Mouse (Mus musculus) midbrain, embryonic 15.5 days (tissue): ENCODE data around the gene Lrpap1. TPM values are rescaled to one million over a fixed set of nuclear protein-coding genes. Genes with fewer than 3 reads are reported as not detected.

Experiments
- ATAC-seq: fragments of 200-750 bp; cut with Nextera tagmentation; replicated peaks from 2 replicates; pipeline ENCODE4 v1.8.0; 2017; ENCODE audit warnings: moderate TSS enrichment
- H3K27ac ChIP-seq: fragments of 300-500 bp; sonication (generic); 2 replicates; pipeline ENCODE4 v1.5.1; 2015; ENCODE audit warnings: mild to moderate bottlenecking, inconsistent platforms
- H3K27me3 ChIP-seq: fragments of 300-500 bp; sonication (generic); replicated peaks from 2 replicates; pipeline ENCODE4 v1.6.1; 2015; ENCODE audit warnings: inconsistent platforms
- H3K36me3 ChIP-seq: fragments of 300-500 bp; sonication (generic); replicated peaks from 2 replicates; pipeline ENCODE4 v1.6.1; 2015; ENCODE audit warnings: inconsistent platforms
- H3K4me1 ChIP-seq: fragments of 300-500 bp; sonication (generic); 2 replicates; pipeline ENCODE4 v1.6.1; 2015; ENCODE audit warnings: inconsistent platforms
- H3K4me2 ChIP-seq: fragments of 300-500 bp; sonication (generic); 2 replicates; pipeline ENCODE4 v1.6.1; 2015; ENCODE audit warnings: inconsistent platforms, mild to moderate bottlenecking, moderate library complexity
- H3K4me3 ChIP-seq: fragments of 300-500 bp; sonication (generic); 2 replicates; pipeline ENCODE4 v1.5.1; 2015; ENCODE audit warnings: mild to moderate bottlenecking, inconsistent platforms
- H3K9ac ChIP-seq: fragments of 300-500 bp; sonication (generic); 2 replicates; pipeline ENCODE4 v1.6.1; 2015; ENCODE audit warnings: mild to moderate bottlenecking, inconsistent platforms
- H3K9me3 ChIP-seq: fragments of 300-500 bp; sonication (generic); 2 replicates; pipeline ENCODE4 v1.6.1; 2016; ENCODE audit warnings: inconsistent platforms
- WGBS: fragments of 180-500 bp; shearing (Covaris S2); methylation state at CpG from one replicate; pipeline ENCODE4 v1.1.7; 2015; ENCODE audit warnings: mixed read lengths; 5-methylcytosine and 5-hydroxymethylcytosine counted together
- polyA plus RNA-seq: library from polyadenylated mRNA; unstranded; fragments of >200 nt; fragmentation: Nextera tagmentation; extraction: Ambion mirVana; gene quantifications from 2 replicates; pipeline ENCODE4 v1.2.1, GENCODE M21; 2015

The Lrpap1 gene
- polyA plus RNA-seq, 1 experiment from 2014 or later: 125 TPM

DNA sequence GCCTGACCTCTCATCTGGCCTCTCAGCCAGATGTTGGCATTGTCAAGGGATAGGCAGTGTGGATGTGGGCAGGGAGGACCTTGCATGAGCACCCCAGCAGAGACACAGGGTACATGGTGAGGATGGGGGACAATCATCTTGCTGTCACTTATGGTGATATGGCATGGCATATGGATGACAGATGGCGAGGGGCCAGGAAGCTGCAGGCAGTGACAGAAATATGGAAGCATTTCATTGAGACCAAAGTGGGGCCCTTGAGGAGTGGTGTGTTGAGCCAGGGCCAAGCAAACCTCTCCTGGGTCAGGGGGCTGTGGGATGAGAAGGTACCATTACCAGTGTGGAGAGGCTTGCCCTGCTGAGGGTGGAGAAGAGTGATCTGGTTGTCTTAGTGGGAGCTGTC is 29.2 kb downstream of the Lrpap1 start:
- Histone ChIP-seq H3K4me2 (no peak overlapping the region), H3K4me1 (no peaks in the 10 kb centered on the region), H3K36me3 (no peaks in the 10 kb centered on the region), H3K27me3 (peaks cover 8% of the 10 kb centered on the region; the same call in 1 of the 2 replicates), H3K9me3 (no peaks in the 10 kb centered on the region), H3K9ac (no peak overlapping the region), H3K4me3 (no peak overlapping the region), H3K27ac (no peak overlapping the region)
- WGBS: 100% methylated on average over 1 of the region's 1 CpGs
- ATAC-seq: no peak

DNA sequence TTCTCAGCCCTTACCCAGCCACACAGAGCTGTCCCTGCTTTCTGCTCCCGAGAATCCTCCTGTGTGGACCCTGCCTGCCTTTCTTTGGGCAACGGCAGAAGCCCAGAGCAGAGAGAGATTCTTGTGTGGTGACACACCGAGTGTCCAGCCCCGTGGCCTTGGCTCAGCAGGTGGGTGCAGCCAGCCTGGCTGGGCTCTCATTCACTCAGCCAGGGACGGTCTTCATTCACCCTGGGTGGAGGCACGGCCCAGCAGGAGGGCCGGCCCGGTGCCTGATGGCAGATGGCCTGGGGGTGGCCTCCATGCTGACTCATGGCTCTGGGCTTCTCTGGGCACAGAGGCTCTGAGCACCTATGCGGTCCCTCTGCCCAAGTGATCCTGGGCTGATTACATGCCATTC is 31.6 kb downstream of the Lrpap1 start:
- no peaks in the 10 kb centered on the region for H3K4me1 ChIP-seq

DNA sequence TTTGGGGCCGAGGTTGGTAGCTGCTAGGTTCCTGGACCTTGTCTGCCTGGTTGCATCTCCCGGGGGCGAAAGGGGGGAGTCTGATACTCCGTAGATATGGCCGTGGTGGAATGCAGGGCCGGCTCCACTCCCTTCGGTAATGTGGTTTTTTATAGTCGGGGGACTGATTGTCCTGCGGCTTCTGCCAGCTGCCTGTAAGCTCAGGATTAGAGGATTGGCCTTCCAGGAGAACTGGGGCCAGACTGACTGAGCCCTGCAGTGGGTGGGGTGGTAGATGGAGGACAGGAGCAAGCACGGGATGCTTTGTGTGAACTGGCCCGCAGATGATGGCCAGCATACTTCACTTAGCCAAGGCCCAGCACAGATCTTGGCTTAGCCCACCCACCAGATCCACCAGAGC is 32.3 kb downstream of the Lrpap1 start:
- no peak overlapping the region for H3K27ac ChIP-seq
- WGBS: 83% methylated on average over 11 of the region's 11 CpGs
- H3K27me3 ChIP-seq: no peaks in the 10 kb centered on the region
- no peaks in the 10 kb centered on the region for H3K4me1 ChIP-seq
- H3K9me3 ChIP-seq: no peaks in the 10 kb centered on the region
- no peak overlapping the region for H3K4me3 ChIP-seq
- ATAC-seq: no peak
- no peaks in the 10 kb centered on the region for H3K36me3 ChIP-seq
- H3K9ac ChIP-seq: no peak overlapping the region
- H3K4me2 ChIP-seq: no peak overlapping the region

More for the DNA sequence above, 31.6 kb downstream of the Lrpap1 start:
- H3K4me2 ChIP-seq: no peak overlapping the region
- H3K9ac ChIP-seq: no peak overlapping the region
- no peaks in the 10 kb centered on the region for H3K36me3 ChIP-seq
- peaks cover 7% of the 10 kb centered on the region; the same call in 1 of the 2 replicates for H3K27me3 ChIP-seq
- H3K9me3 ChIP-seq: no peaks in the 10 kb centered on the region
- H3K4me3 ChIP-seq: no peak overlapping the region
- no peak for ATAC-seq
- H3K27ac ChIP-seq: no peak overlapping the region
- WGBS: 74% methylated on average over 9 of the region's 9 CpGs

DNA sequence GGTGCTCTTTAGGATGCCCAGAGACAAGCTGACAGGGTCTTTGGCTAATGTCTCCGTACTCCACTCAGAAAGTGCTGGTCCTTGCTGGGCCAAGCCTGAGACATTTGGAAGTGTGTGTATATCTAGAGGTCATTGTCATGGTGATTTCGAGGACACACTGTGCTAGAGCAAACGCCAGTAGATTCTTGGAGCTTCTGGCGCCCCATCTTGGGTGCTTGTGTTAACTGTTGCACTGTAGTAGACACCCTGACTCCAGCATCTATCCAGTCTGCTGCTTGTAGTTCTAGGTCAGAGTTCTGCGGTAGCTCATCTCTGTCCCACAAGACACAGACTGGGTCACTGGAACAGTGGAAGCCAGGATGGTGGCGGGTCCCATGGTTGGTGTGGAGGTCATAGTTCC is 33.7 kb downstream of the Lrpap1 start:
- Histone ChIP-seq H3K4me3 (no peak overlapping the region), H3K4me1 (no peaks in the 10 kb centered on the region), H3K9me3 (no peaks in the 10 kb centered on the region), H3K27me3 (no peaks in the 10 kb centered on the region), H3K9ac (no peak overlapping the region), H3K4me2 (no peak overlapping the region), H3K27ac (no peak overlapping the region), H3K36me3 (no peaks in the 10 kb centered on the region)
- 91% methylated on average over 6 of the region's 6 CpGs for WGBS
- ATAC-seq: no peak

DNA sequence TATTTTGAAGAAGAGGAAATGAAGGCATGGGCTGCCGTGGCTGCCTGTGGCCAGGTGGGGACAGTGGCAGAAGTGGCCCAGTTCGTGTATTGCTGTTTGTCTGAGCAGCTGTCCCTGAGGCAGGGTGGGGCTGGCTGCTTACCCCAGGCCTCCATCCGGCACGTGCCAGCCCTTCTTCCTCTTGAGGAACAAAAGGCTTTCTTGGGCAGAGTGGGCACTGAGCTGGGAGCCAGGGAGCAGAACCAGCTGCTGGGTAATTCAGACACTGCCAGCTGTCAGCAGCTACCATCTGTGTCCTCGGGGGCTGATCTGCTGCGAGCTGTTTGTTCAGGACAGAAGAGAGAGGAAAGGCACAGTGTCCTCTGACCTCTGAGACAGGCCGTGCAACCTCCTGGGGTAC is 34.6 kb downstream of the Lrpap1 start:
- peak; percentile 54; the same call in 1 of the 2 replicates for ATAC-seq
- Histone ChIP-seq H3K36me3 (no peaks in the 10 kb centered on the region), H3K9me3 (no peaks in the 10 kb centered on the region), H3K4me2 (no peak overlapping the region), H3K4me1 (no peaks in the 10 kb centered on the region), H3K27me3 (no peaks in the 10 kb centered on the region), H3K4me3 (no peak overlapping the region), H3K27ac (no peak overlapping the region), H3K9ac (no peak overlapping the region)
- 43% methylated on average over 7 of the region's 7 CpGs for WGBS

DNA sequence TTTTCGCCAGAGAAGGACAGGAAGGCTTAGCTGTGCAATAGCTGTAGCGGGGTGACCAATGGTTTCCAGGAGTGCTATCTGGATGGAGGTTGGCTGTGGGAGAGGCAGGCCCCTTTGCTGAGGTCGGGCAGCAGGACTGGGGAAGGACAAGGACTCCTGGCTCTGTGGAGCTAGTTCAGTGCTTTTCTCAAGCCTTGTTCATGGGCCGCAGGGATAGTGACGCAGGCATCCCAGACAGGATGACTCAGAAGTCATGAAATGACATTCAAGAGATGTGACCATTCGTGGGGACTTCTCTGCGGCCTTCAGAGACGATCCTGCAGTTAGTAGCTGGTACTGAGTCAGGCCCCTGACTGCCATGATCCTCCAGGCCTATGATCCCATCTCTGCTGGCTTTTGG is 35.3 kb downstream of the Lrpap1 start:
- H3K36me3 ChIP-seq: no peaks in the 10 kb centered on the region
- H3K4me1 ChIP-seq: no peaks in the 10 kb centered on the region
- H3K27me3 ChIP-seq: no peaks in the 10 kb centered on the region
- no peak overlapping the region for H3K9ac ChIP-seq
- no peak overlapping the region for H3K4me3 ChIP-seq
- ATAC-seq: no peak
- no peak overlapping the region for H3K4me2 ChIP-seq
- no peaks in the 10 kb centered on the region for H3K9me3 ChIP-seq
- WGBS: 90% methylated on average over 8 of the region's 8 CpGs
- H3K27ac ChIP-seq: no peak overlapping the region

DNA sequence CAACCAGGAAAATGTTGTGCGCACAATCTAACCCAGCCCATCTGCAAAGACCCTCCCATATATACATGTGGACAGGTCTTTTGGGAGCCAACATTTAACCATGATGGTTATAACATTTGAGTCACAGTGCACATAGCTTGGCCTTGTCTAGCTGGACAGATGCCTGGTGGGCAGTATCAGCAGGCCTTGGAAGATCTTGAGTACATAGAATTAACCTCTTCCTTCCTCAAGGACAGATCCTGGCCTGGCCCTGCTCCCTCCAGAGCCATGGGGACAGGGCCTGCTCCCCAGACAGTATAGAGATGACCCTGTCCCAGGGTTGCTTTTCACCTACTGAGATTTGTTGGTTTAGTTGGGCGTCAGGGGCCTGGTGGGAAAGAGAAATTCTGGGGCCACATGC is 35.7 kb downstream of the Lrpap1 start:
- H3K27me3 ChIP-seq: no peaks in the 10 kb centered on the region
- no peak overlapping the region for H3K9ac ChIP-seq
- ATAC-seq: no peak
- H3K4me1 ChIP-seq: no peaks in the 10 kb centered on the region
- no peaks in the 10 kb centered on the region for H3K9me3 ChIP-seq
- no peak overlapping the region for H3K4me2 ChIP-seq
- H3K27ac ChIP-seq: no peak overlapping the region
- 84% methylated on average over 2 of the region's 2 CpGs for WGBS
- H3K36me3 ChIP-seq: no peaks in the 10 kb centered on the region
- H3K4me3 ChIP-seq: no peak overlapping the region

DNA sequence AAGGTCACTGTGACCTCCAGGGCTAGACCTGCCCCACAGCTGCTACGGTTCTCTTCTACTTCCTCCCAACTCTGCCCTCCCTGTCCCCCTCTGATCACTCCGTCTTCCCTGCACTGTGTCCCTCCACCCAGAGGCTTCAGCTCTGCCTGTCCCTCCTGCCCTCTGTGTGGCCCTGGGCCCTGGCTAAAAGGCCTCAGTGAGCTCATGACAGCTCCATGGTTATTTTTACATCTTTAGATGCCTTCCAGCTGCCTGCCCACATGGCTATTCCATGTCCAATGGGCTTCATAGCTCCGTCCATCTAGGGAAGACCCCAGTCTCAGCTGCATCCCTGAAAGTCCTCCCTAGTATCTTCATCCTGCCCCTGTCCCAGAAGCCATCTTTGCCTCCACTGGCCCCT is 45.5 kb downstream of the Lrpap1 start:
- H3K9me3 ChIP-seq: no peaks in the 10 kb centered on the region
- H3K36me3 ChIP-seq: no peaks in the 10 kb centered on the region
- WGBS: 79% methylated on average over 3 of the region's 3 CpGs
- no peak overlapping the region for H3K4me2 ChIP-seq
- H3K9ac ChIP-seq: no peak overlapping the region
- H3K4me3 ChIP-seq: no peak overlapping the region
- H3K4me1 ChIP-seq: peaks cover 18% of the 10 kb centered on the region
- ATAC-seq: no peak
- peaks cover 14% of the 10 kb centered on the region; the same call in 1 of the 2 replicates for H3K27me3 ChIP-seq
- no peak overlapping the region for H3K27ac ChIP-seq

DNA sequence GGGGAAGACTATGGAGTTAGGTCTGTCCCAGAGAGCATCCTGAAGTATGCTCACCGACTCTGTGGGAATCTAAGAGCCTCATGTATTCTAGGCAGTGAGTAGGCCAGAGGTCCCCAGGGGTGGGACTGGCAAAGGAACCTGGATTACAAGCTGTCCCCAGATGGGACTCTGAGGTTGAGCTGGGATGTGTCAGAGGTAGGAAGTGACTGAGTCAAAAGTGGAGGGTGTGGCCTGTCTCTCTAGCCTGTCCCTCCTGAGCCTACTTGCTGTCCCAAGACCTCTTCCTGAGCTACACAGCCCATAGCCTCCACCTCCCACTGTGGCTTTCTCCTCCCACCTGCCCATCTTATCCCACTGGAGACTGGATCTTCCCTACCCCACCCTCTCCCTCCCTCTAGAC is 47.4 kb downstream of the Lrpap1 start:
- WGBS: 67% methylated on average over 1 of the region's 1 CpGs
- Histone ChIP-seq H3K9me3 (no peaks in the 10 kb centered on the region), H3K4me3 (peak overlapping the region; percentile 65), H3K4me2 (peak overlapping the region; percentile 95), H3K27me3 (peaks cover 14% of the 10 kb centered on the region; the same call in 1 of the 2 replicates), H3K4me1 (peaks cover 18% of the 10 kb centered on the region), H3K36me3 (no peaks in the 10 kb centered on the region), H3K27ac (no peak overlapping the region), H3K9ac (0 out of 2 replicates have a peak overlapping the region, but pooled peaks have one; percentile 59)
- no peak for ATAC-seq

DNA sequence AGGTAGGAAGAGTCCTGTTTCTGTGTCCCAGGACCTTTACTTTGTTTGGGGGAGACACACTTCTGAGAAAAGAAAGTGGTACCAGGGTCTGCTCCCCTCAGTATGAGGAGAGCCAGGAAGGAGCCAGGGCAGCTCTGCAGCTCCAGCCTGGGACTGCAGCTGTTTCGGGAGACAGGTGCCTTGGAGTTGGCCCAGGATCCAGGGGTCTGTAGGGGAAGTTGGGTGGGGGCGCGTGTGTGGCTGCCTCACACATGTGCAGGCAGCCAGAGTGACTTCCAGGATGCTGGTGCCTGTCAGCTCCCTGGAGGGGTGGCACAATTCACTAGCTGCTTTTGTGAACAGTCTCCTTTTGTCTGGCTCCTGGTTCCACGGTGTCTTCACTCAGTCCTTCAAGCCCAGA is 48.0 kb downstream of the Lrpap1 start:
- 24% methylated on average over 4 of the region's 4 CpGs for WGBS
- Histone ChIP-seq H3K4me3 (peak overlapping the region; percentile 65), H3K27ac (no peak overlapping the region)

DNA sequence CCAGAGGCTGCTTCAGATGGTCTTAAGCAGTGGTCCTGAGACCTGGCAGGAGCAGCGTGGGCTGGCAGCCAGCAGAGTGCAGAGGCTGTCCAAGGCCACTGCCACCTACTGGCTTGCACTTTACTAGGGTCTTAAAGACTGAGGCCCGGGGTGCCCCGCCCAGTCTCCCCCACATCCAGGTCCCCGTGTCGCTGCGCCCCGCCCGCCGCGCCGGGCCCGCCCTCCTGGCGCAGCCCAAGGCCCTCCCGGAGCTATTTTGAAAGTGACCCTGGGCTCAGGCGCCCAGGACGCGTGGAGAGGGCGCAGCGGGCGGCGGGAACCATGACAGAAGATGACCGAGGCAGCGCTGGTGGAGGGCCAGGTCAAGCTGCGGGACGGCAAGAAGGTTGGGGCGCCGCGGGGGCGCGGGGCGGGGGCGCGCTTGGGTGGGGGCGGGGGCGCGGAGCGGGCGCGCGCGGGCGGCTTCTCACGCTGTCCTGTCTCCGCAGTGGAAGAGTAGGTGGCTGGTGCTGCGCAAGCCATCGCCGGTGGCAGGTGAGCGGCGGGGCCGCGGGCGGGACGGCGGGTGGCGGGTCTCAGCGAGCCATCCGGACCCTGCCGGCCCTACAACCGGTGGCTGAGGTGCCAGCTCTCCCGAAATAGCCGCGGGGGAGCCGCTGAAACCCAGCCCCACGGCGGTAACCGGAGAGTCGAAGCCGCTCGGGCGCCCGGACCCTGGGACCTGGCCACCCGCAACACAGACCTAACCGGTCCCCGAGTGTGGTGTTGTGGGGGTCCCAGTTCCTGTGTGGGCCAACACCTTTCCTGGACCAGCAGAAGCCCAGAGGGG is 48.7 kb downstream of the Lrpap1 start, which contains the start of gene Dok7:
Gene Dok7, plus strand, starts transcription at position 163 of the 829 bp plus-strand sequence.
- Histone ChIP-seq H3K4me2 (peak within 1 kb of the TSS; percentile 95), H3K27me3 (peaks cover 14% of the 10 kb centered on the region; the same call in 1 of the 2 replicates), H3K27ac (peak within 1 kb of the TSS; percentile 61; the same call in 1 of the 2 replicates), H3K36me3 (no peaks in the 10 kb centered on the region), H3K9me3 (no peaks in the 10 kb centered on the region), H3K4me1 (peaks cover 18% of the 10 kb centered on the region), H3K4me3 (peak within 1 kb of the TSS; percentile 65), H3K9ac (peak within 1 kb of the TSS; percentile 59)
- peak; percentile 80 for ATAC-seq
- WGBS: under 1% methylated on average over 59 of the region's 74 CpGs

More for the DNA sequence above, 48.0 kb downstream of the Lrpap1 start:
- Histone ChIP-seq H3K36me3 (no peaks in the 10 kb centered on the region), H3K9ac (peak overlapping the region; percentile 59), H3K4me1 (peaks cover 18% of the 10 kb centered on the region), H3K27me3 (peaks cover 14% of the 10 kb centered on the region; the same call in 1 of the 2 replicates), H3K4me2 (peak overlapping the region; percentile 95), H3K9me3 (no peaks in the 10 kb centered on the region)
- ATAC-seq: peak; percentile 18

DNA sequence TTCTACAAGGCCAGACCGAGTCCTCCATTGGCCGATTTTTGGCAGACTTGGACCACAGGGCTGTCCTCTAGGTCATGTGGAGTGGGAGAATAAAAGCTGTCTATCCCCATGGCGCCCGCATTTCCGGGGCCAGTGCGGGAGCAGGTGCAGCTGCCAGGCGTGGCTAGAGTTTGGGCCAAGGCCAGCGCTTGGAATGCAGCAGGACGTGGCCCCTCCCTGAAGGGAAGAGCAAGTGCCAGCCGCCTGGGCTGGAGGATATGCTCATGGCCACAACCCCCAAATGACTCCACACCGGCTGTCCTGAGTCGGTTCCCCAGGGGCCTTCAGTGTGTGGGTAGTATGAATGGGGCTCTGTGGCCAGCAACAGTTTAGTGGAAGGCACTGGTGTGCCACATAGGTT is 50.5 kb downstream of the Lrpap1 start:
- no peaks in the 10 kb centered on the region for H3K36me3 ChIP-seq
- no peaks in the 10 kb centered on the region for H3K9me3 ChIP-seq
- 68% methylated on average over 12 of the region's 12 CpGs for WGBS

DNA sequence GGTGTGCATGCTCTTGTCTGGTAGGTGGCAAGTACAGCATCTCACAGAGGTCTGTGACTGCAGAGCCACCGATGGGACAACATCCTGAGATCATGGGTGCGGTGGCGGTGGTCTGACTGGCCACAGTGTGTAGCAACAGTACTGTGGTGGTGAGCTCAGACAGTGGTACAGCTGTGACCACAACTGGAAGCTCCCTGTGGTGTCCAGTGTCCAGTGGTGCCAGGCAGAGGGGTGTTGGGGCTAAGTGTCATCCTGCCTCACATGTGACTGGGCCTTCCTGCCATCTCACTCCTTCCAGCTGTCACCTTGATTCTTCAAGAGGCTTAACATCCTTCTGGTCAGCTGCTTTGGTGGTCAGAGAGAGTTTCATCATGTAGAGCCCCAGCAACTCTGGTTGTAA is 50.9 kb downstream of the Lrpap1 start:
- Histone ChIP-seq H3K27me3 (peaks cover 14% of the 10 kb centered on the region; the same call in 1 of the 2 replicates), H3K27ac (no peak overlapping the region), H3K9me3 (no peaks in the 10 kb centered on the region), H3K4me2 (no peak overlapping the region), H3K4me1 (peaks cover 18% of the 10 kb centered on the region), H3K9ac (no peak overlapping the region), H3K4me3 (no peak overlapping the region), H3K36me3 (no peaks in the 10 kb centered on the region)
- no peak for ATAC-seq
- WGBS: 94% methylated on average over 3 of the region's 3 CpGs

More for the DNA sequence above, 50.5 kb downstream of the Lrpap1 start:
- no peak overlapping the region for H3K4me3 ChIP-seq
- H3K27ac ChIP-seq: no peak overlapping the region
- ATAC-seq: no peak
- H3K9ac ChIP-seq: no peak overlapping the region
- peaks cover 14% of the 10 kb centered on the region; the same call in 1 of the 2 replicates for H3K27me3 ChIP-seq
- H3K4me2 ChIP-seq: no peak overlapping the region
- H3K4me1 ChIP-seq: peaks cover 18% of the 10 kb centered on the region
